Mouse (Mus musculus) forebrain, postnatal 0 days (tissue): ENCODE results near the gene Mr1. TPM values are rescaled to one million over a fixed set of nuclear protein-coding genes. Genes with fewer than 3 reads are reported as not detected.

ENCODE experiments used
- ATAC-seq: fragments of 200-750 bp; cut with Nextera tagmentation; 2 replicates; pipeline ENCODE4 v1.8.0; 2017; ENCODE audit warnings: mild to moderate bottlenecking, moderate library complexity
- DNase-seq: peaks from one replicate; pipeline ENCODE4 v3.0.0-alpha.2; 2015
- H3K27ac ChIP-seq: fragments of 300-500 bp; sonication (generic); 2 replicates; pipeline ENCODE4 v1.5.1; 2014; ENCODE audit warnings: low read depth, mild to moderate bottlenecking, antibody characterized with exemption, low read length, moderate library complexity, mixed read lengths
- H3K27me3 ChIP-seq: fragments of 300-500 bp; sonication (generic); 2 replicates; pipeline ENCODE4 v1.6.1; 2014; ENCODE audit warnings: mild to moderate bottlenecking, low read length, mixed read lengths; ENCODE audit not compliant: insufficient read depth
- H3K36me3 ChIP-seq: fragments of 300-500 bp; sonication (generic); 2 replicates; pipeline ENCODE4 v1.6.1; 2014; ENCODE audit warnings: mild to moderate bottlenecking, moderate library complexity; ENCODE audit not compliant: insufficient read depth
- H3K4me1 ChIP-seq: fragments of 300-500 bp; sonication (generic); 2 replicates; pipeline ENCODE4 v1.6.1; 2014; ENCODE audit warnings: antibody characterized with exemption; ENCODE audit not compliant: insufficient read depth
- H3K4me2 ChIP-seq: fragments of 300-500 bp; sonication (generic); 2 replicates; pipeline ENCODE4 v1.6.1; 2014; ENCODE audit warnings: low read depth, mild to moderate bottlenecking, moderate library complexity
- H3K4me3 ChIP-seq: fragments of 300-500 bp; sonication (generic); 2 replicates; pipeline ENCODE4 v1.5.1; 2014; ENCODE audit warnings: low read depth, low read length, mixed read lengths
- H3K9ac ChIP-seq: fragments of 300-500 bp; sonication (generic); 2 replicates; pipeline ENCODE4 v1.6.1; 2014; ENCODE audit warnings: mild to moderate bottlenecking
- H3K9me3 ChIP-seq: fragments of 300-500 bp; sonication (generic); 2 replicates; pipeline ENCODE4 v1.6.1; 2016; ENCODE audit warnings: low read length
- CTCF ChIP-seq: sonication (generic); IDR thresholded peaks from 2 replicates; pipeline ENCODE4 v1.5.1; 2016; ENCODE audit warnings: antibody characterized with exemption, control low read depth, low read depth
- WGBS: fragments of 180-500 bp; shearing (Covaris S2); extraction: QIAGEN DNeasy Blood & Tissue Kit; methylation state at CpG from one replicate; pipeline ENCODE4 v1.1.7; 2014; 5-methylcytosine and 5-hydroxymethylcytosine counted together
- polyA plus RNA-seq: library from polyadenylated mRNA; unstranded; fragments of >200 nt; fragmentation: Nextera tagmentation; extraction: Ambion mirVana; gene quantifications from 2 replicates; pipeline ENCODE4 v1.2.1, GENCODE M21; 2015
- total RNA-seq: library from RNA; depleted of rRNA; stranded (reverse); fragments of >200 nt; gene quantifications from 2 replicates; pipeline ENCODE4 v1.2.3, GENCODE M21; 2014

The Mr1 gene
- total and polyA plus RNA-seq, 2 experiments from 2014 or later: 2.6 to 5.1 TPM

DNA sequence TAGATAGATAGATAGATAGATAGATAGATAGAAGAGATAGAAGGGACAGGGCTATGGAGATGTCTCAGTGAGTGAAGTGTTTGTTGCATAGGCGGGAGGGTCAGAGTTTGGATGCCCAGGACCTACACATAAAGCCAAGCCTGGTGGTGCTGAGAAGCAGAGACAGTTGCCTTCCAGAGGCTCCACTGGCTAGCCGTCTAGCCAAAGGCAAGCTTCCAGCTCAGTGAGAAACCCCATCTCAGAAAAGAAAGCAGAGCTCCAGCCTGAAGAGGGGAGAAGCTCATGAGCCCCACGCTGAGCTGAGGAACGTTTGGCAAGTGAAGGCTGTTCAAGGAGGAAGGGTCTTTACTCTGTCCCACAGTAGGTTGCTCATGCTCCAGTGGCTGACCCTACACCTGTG, 44.0 kb downstream of the Mr1 start:
- Histone ChIP-seq H3K9ac (no peak overlapping the region), H3K27me3 (no peaks in the 10 kb centered on the region), H3K36me3 (no peaks in the 10 kb centered on the region), H3K27ac (no peak overlapping the region), H3K4me1 (no peaks in the 10 kb centered on the region), H3K4me3 (no peak overlapping the region), H3K4me2 (no peak overlapping the region), H3K9me3 (no peaks in the 10 kb centered on the region)
- ATAC-seq (no peak), DNase-seq (no peak)
- WGBS: 81% methylated on average over 4 of the region's 4 CpGs
- TF ChIP-seq CTCF: no peak

DNA sequence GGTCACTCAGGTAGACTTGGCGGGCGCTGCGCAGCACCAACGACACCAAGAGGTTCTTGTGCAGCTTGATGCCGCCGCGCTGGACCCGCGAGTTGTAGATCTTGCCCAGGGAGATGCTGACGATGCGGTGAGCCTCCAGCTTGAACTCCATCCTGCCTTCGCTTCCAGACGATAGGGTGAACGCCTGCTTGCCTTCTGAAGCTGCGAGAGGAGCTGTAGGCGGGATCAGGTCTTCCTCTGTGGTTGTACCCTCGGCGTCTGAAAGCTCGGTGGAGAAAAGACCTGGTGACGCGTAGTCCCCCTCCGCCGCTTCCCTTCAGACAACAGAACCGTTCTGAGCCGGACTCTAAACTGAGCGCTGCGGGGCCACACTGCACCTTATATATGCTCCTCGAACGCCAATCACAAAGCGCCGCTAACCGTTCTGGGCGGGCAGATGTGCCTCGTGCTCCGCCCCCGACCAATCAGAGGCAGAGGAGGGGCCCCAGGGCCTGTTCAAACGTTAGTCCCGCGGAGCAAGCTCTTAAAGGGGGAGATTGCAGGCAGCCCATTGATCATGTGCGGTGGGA, 47.2 kb downstream of the Mr1 start, which contains the start of gene Ier5:
Gene Ier5 (minus strand): TSS at position 357 of the 569 bp plus-strand sequence.
- H3K4me1 ChIP-seq: no peaks in the 10 kb centered on the region; the same call in 1 of the 2 replicates
- ATAC-seq (peak; percentile 98), DNase-seq (peak; percentile 99)
- H3K27ac ChIP-seq: peak within 1 kb of the TSS; percentile 89
- no peaks in the 10 kb centered on the region for H3K27me3 ChIP-seq
- no peaks in the 10 kb centered on the region for H3K36me3 ChIP-seq
- peak within 1 kb of the TSS; percentile 60 for H3K4me2 ChIP-seq
- no peaks in the 10 kb centered on the region for H3K9me3 ChIP-seq
- TF ChIP-seq CTCF: 0 out of 2 replicates have a peak, but pooled peaks have one; percentile 9
- H3K9ac ChIP-seq: peak within 1 kb of the TSS; percentile 79
- H3K4me3 ChIP-seq: peak within 1 kb of the TSS; percentile 64
- under 1% methylated on average over 40 of the region's 40 CpGs for WGBS

DNA sequence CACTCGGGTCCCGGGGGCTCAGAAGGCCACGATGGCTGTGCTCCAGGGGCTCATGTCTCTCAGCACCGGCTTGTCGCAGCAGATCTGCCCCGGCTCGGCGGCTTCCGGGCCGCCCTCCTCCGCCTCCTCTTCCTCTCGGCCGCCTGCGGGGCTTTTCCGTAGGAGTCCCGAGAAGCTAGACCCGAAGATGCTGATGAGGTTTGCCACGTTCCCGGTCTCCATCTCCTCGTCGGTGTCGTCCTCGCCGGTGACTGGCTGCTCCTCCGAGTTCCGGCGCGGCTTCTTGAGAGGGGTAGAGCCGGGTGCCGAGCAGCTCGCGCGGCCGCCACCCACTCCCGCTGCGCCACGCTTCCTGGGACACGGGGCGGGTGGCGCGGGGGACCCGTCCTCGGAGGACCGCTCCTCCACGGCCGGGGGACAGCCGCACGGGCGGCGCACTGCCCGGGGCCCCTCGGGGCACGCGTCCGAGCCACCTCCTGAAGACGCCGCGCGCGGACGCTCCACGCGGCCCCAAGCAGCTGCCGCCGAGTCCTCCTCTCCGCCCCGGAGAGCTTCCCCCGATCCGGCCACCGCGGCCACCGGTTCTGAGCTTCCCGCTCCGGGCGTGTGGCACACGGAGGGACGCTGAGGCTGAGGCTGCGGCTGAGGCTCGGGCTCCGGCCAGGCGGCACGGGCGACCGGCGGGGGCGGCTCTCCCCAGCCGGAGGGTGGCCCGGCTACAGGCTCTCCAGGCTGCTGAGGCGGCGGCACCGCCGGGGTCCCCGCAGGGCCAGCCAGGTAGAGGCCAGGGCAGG, 47.9 kb downstream of the Mr1 start:
- ATAC-seq (peak; percentile 37), DNase-seq (peak; percentile 68)
- Histone ChIP-seq H3K27me3 (no peaks in the 10 kb centered on the region), H3K36me3 (no peaks in the 10 kb centered on the region), H3K4me3 (peak overlapping the region; percentile 64), H3K4me2 (peak overlapping the region; percentile 60), H3K9me3 (no peaks in the 10 kb centered on the region), H3K4me1 (no peaks in the 10 kb centered on the region; the same call in 1 of the 2 replicates), H3K9ac (peak overlapping the region; percentile 79), H3K27ac (peak overlapping the region; percentile 89)
- TF ChIP-seq CTCF: no peak
- under 1% methylated on average over 72 of the region's 93 CpGs for WGBS

DNA sequence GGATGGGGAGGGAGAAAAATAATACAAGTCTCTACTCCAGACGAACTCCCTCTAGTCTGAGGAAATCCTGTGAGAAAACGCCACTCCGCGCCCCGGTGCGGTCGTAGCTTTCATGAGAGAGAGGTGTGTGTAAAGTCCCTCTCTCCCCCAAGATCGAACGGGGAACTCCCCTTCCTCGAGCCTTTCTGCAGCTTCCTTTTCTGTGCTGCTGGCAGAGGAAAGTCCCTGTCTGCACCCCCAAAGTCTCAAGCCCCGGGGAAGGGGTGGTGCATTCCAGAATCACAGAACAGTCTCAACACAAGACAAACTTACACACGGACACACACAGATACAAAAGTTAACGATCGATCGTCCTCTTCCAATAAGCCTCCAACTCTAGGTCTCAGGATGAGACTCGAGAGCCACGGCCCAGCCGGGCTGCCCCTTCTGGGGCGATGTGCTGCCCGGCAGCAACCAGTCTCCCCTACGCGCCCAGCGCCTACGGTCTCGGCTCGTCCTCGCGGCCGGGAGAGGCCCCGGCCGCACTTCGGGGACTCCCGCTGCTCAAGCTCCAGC, 48.6 kb downstream of the Mr1 start:
- H3K4me3 ChIP-seq: peak overlapping the region; percentile 64
- ATAC-seq (no peak), DNase-seq (peak; percentile 61)
- peaks cover 6% of the 10 kb centered on the region for H3K4me1 ChIP-seq
- no peaks in the 10 kb centered on the region for H3K36me3 ChIP-seq
- under 1% methylated on average over 33 of the region's 33 CpGs for WGBS
- peak overlapping the region; percentile 89 for H3K27ac ChIP-seq
- H3K9me3 ChIP-seq: no peaks in the 10 kb centered on the region
- peak overlapping the region; percentile 79 for H3K9ac ChIP-seq
- no peak for TF ChIP-seq CTCF
- peak overlapping the region; percentile 60 for H3K4me2 ChIP-seq
- H3K27me3 ChIP-seq: no peaks in the 10 kb centered on the region

DNA sequence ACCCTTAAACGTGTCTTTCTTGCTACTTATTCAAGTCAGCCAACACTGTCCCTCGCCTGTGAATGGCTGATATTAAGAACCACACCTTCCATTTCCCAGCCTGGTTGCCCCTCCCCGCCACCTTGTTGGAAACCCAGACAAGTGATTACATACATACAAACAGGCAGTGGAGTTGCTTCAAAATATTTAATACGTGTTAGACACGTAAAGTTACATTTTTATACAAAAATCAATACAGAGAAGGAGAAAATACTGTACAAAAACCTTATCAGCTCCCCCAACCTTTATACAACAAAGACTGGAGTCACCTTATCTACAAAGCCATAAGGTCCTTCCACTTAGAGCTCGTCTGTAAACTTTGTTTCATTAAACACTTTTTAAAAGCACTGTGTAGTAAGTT, 49.3 kb downstream of the Mr1 start:
- no peaks in the 10 kb centered on the region for H3K36me3 ChIP-seq
- H3K27ac ChIP-seq: no peak overlapping the region
- H3K27me3 ChIP-seq: no peaks in the 10 kb centered on the region
- 19% methylated on average over 6 of the region's 6 CpGs for WGBS
- peak overlapping the region; percentile 79 for H3K9ac ChIP-seq
- ATAC-seq (no peak), DNase-seq (no peak)
- peak overlapping the region; percentile 60 for H3K4me2 ChIP-seq
- no peak for TF ChIP-seq CTCF
- H3K9me3 ChIP-seq: no peaks in the 10 kb centered on the region
- H3K4me1 ChIP-seq: peaks cover 13% of the 10 kb centered on the region
- H3K4me3 ChIP-seq: peak overlapping the region; percentile 64

DNA sequence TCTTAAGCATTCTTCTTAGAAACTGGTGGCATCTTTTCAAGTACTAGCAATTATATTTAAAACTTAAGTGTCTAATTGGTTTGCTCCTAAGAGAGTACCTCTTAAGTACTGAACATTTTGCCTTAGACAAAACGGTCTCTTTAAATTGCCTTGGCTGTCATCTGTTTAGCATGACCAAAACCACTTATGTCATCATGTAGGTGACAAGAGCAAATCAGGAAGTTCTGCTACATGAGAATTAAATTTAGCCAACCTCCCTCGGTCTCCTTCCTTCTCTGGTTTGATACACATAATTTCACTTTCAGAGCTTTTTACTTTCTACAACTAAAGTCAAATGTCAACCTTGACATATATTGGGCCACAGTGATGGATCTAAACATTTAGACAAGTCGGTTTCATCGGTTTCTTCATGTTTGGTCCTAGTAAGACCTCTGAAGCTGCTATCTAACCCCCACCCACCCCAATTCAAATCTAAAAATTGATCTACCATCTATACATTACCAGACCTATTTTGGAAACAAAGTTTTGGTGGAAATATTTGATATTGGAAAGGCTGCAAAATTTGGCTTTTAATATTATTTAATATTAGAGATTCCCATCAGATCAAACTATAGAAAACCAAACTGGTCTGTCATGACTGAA, 49.9 kb downstream of the Mr1 start:
- Histone ChIP-seq H3K9me3 (no peaks in the 10 kb centered on the region), H3K9ac (peak overlapping the region; percentile 79; the same call in 1 of the 2 replicates), H3K27me3 (no peaks in the 10 kb centered on the region), H3K4me1 (peaks cover 16% of the 10 kb centered on the region), H3K4me2 (peak overlapping the region; percentile 60), H3K36me3 (no peaks in the 10 kb centered on the region), H3K27ac (no peak overlapping the region), H3K4me3 (peak overlapping the region; percentile 64)
- ATAC-seq (no peak), DNase-seq (no peak)
- no peak for TF ChIP-seq CTCF
- 65% methylated on average over 4 of the region's 4 CpGs for WGBS
